Mouse (Mus musculus) bone marrow, adult 2 months (tissue): ENCODE results near the gene N4bp3. TPM values are rescaled to one million over a fixed set of nuclear protein-coding genes. Genes with fewer than 3 reads are reported as not detected.

ENCODE experiments used
- H3K27ac ChIP-seq: fragments of 200-500 bp; 2 replicates; pipeline ENCODE4 v1.5.1; 2012; ENCODE audit warnings: low read depth, mild to moderate bottlenecking, control low read depth, inconsistent platforms, low read length; ENCODE audit not compliant: control insufficient read depth, poor library complexity, insufficient read depth
- H3K4me1 ChIP-seq: fragments of 200-500 bp; 2 replicates; pipeline ENCODE4 v1.6.1; 2011; ENCODE audit warnings: low read length; ENCODE audit not compliant: control insufficient read depth, insufficient read depth
- H3K4me3 ChIP-seq: fragments of 200-500 bp; replicated peaks from 2 replicates; pipeline ENCODE3; 2011; ENCODE audit warnings: mild to moderate bottlenecking, low read depth, low read length, control low read depth; ENCODE audit not compliant: control insufficient read depth
- CTCF ChIP-seq: fragments of 200-500 bp; IDR thresholded peaks from 2 replicates; pipeline ENCODE4 v1.5.1; 2011; ENCODE audit warnings: low read length, control low read depth; ENCODE audit not compliant: control insufficient read depth, insufficient read depth
- POLR2A ChIP-seq: fragments of 200-500 bp; IDR thresholded peaks from 2 replicates; pipeline ENCODE4 v1.6.1; 2011; ENCODE audit warnings: low read depth, mild to moderate bottlenecking, control low read depth, low read length, borderline replicate concordance; ENCODE audit not compliant: control insufficient read depth
- WGBS: fragments of 180-500 bp; shearing (Covaris S2); methylation state at CpG from one replicate; pipeline ENCODE4 v1.1.7; 2018; 5-methylcytosine and 5-hydroxymethylcytosine counted together
- polyA plus RNA-seq: library from polyadenylated mRNA; stranded (reverse); fragments of >200 nt; gene quantifications from 2 replicates; pipeline ENCODE4 v1.2.4, GENCODE M21; 2011; ENCODE audit warnings: low replicate concordance; ENCODE audit not compliant: missing spikeins, insufficient read depth, insufficient read length

N4bp3 gene
- polyA plus RNA-seq, 1 experiment = 5.7 TPM

DNA sequence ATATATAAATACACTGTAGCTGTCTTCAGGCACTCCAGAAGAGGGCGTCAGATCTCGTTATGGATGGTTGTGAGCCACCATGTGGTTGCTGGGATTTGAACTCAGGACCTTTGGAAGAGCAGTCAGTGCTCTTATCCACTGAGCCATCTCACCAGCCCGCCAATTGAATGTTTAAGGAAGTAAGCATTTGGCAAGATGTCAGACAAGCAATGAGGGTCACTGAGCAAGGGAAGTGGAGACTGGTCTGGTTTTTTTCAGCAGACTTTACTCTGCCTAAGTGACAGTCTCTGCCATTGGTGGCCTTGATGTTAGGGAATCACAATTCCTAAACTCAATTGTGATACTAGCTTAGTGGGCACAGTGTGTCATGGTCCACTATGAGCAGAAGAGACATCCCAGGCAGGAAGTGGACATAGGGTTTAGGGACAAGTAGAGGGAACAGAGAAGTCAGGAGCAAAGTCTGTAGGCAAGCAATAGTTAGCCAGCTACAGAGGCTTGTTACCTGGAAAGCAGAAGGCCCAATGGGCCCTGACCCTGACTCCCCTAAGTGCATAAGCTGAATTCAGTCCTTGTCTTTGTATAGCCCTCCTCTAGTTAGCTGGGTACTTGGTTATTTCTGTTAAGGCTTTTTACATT is 55.8 kb downstream of the N4bp3 start:
- Histone ChIP-seq H3K4me1 (no peaks in the 10 kb centered on the region), H3K27ac (no peak overlapping the region), H3K4me3 (no peak overlapping the region)
- WGBS = 26% methylated on average over 3 of the region's 3 CpGs
- TF ChIP-seq POLR2A (no peak), CTCF (no peak)

- TF ChIP-seq POLR2A (no peak), CTCF (no peak)
- no peaks in the 10 kb centered on the region for H3K4me1 ChIP-seq
- no peak overlapping the region for H3K27ac ChIP-seq
- no peak overlapping the region for H3K4me3 ChIP-seq
- WGBS = 94% methylated on average over 6 of the region's 6 CpGs
Measured at GRCm38 (mm10) chr11:51593849-51594248, 56.8 kb downstream of the N4bp3 start.

- no peak for TF ChIP-seq CTCF
- no peak for TF ChIP-seq POLR2A
- 93% methylated on average over 4 of the region's 4 CpGs for WGBS
- Histone ChIP-seq H3K27ac (no peak overlapping the region), H3K4me1 (no peaks in the 10 kb centered on the region), H3K4me3 (no peak overlapping the region)
Measured at GRCm38 (mm10) chr11:51593368-51593767, 57.3 kb downstream of the N4bp3 start.

Other genes with a start within 250 kb of the N4bp3 start
- 7.7 and 10.8 TPM in 2 replicates for gene Phykpl, start 66.1 kb downstream of the N4bp3 start, polyA plus RNA-seq
- gene Hnrnpab, start 44.0 kb downstream of the N4bp3 start, polyA plus RNA-seq = 188 and 198 TPM in 2 replicates
- gene Nhp2, start 31.1 kb downstream of the N4bp3 start, polyA plus RNA-seq = 58.3 and 118 TPM in 2 replicates
- 14.8 and 19.3 TPM in 2 replicates for gene Rmnd5b, start 14.9 kb downstream of the N4bp3 start, polyA plus RNA-seq
- gene D930048N14Rik, start 112 bp upstream of the N4bp3 start, polyA plus RNA-seq = 0.29 and 0.72 TPM in 2 replicates
- 7.5 and 15.6 TPM in 2 replicates for gene 0610009B22Rik, start 38.0 kb upstream of the N4bp3 start, polyA plus RNA-seq
- gene Sec24a, start 112.8 kb upstream of the N4bp3 start, polyA plus RNA-seq = 4.0 and 4.3 TPM in 2 replicates
- gene Sar1b, start 112.8 kb upstream of the N4bp3 start, polyA plus RNA-seq = 5.7 and 9.3 TPM in 2 replicates
- gene Jade2, start 206.8 kb upstream of the N4bp3 start, polyA plus RNA-seq = 5.5 and 5.9 TPM in 2 replicates